Mouse (Mus musculus) C2C12 (cell line): Measurements from ENCODE around the gene Gatad2a.

Experiments used
- CTCF ChIP-seq: IDR thresholded peaks from one replicate; pipeline ENCODE4 v1.5.1; 2011; ENCODE audit not compliant: control insufficient read depth, insufficient read depth, insufficient read length
- MAX ChIP-seq: IDR thresholded peaks from one replicate; pipeline ENCODE4 v1.6.1; 2011; ENCODE audit warnings: mild to moderate bottlenecking, control low read depth
- USF1 ChIP-seq: IDR thresholded peaks from one replicate; pipeline ENCODE4 v1.6.1; 2011; ENCODE audit warnings: low read depth, mild to moderate bottlenecking, control low read depth, moderate library complexity

GRCm38 (mm10) chr8:70030255-70030654, 34.1 kb upstream of the Gatad2a start:
- TF ChIP-seq MAX (no peak), CTCF (no peak), USF1 (no peak)
